Mouse (Mus musculus): ENCODE results near the gene Tyrp1.

The Tyrp1 gene

DNA sequence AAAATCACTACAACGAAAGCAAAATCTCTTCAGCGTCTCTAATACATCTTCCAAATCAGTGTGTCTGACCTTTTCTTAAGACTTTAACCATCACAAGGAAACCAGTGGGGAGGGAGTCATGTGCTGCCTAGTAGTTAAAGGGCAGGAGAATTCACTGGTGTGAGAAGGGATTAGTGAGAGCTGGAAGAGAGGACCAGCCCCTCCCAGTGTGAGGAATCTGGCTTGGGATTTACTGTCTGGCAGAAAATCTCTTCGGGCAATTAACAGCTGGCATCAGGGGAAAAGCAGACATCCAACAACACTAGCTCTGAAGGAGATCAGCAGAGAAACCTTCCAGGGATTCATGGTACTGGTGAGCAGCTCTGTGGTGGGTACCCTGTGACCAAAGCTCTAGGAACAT is at the start of gene Tyrp1:
TSS of gene Tyrp1 (plus strand) at position 74 of the 400 bp plus-strand sequence.
- no peak for DNase-seq (ENCODE audit: low spot score in 2 of 2)

DNA sequence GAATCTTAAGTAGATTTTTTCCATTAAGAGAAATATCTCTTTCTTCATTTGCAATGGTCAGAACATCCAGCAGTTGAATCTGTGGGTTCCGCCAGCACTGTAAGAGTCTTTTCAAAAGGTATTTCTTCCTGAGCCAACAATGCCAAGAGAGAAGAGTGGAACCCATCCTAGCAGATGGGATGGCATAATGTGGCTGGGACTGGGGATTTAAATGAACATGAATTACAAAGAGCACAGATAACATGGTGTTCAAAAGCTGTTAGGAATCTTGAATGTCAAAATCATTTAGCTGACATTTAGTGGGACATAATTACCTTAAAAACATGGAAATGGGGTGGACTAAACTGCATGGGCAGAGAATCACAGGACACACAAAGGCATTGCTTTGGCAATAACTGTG is 45.6 kb upstream of the Tyrp1 start:
- DNase-seq (ENCODE audit: low spot score in 2 of 2): no peak

DNA sequence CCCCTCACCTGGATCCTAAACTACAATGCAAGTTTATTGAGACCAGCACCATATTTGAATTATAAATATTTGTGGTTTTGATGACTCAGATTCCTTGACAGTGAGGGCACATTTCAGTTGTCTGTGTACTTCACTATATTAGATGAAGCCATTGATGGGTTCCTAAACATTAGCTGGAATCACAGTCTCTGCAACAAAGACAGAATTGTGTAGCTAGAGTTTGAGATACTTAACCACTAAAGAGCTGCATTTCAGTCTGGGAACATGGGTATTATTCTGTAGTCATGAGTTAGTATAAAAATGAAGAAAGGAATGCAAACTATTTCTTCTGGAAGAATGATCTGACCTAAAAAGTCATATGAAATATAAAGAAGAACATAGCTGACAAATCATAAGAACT is 14.4 kb upstream of the Tyrp1 start:
- no peak for DNase-seq (ENCODE audit: low spot score in 2 of 2)

- DNase-seq (ENCODE audit: low spot score in 2 of 2): no peak
These were observed 12.0 kb upstream of the Tyrp1 start for GRCm38 (mm10) chr4:80821945-80822344.

DNA sequence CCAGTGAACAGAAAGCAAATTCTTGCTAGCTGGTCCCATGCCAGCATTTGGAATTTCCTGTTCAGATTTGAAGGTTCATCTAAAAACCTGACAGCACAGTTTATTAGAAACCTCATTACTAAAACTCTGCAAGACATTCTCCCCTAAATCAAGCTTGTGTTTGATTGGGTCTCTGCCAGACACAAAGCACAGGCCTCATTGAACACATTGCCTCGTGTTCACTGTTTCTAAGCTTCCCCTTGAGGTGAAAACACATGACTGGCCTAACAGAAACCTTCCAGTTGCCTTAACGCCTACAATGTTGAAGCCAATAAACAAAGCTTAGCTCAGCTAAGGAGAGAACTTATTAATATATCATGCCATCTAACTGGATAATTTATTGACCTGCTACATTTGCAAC is 5.7 kb upstream of the Tyrp1 start:
- DNase-seq (ENCODE audit: low spot score in 2 of 2): no peak

GRCm38 (mm10) chr4:80839317-80839716 is 5.4 kb downstream of the Tyrp1 start:
- DNase-seq (ENCODE audit: low spot score in 2 of 2): no peak

DNA sequence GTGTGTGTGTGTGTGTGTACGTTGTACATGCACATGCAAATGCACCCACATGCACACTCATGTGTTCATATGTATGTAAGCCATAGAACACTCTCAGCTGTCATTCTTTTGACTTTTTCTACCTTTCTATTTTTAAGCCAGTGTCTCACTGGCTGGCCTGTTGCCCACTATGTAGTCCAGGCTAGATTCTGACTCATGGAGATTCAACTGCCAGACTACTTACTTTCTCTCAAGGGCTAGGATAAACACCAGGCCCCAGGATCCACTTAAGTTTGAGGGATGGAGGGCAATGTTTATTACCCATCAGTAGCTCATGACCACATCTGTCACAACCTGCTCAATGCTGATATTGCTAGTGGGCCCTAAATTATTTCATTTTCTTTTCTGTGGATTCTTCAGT is 8.1 kb downstream of the Tyrp1 start:
- no peak for DNase-seq (ENCODE audit: low spot score in 2 of 2)

GRCm38 (mm10) chr4:80843752-80844151 is 9.8 kb downstream of the Tyrp1 start:
- DNase-seq (ENCODE audit: low spot score in 2 of 2): no peak

DNA sequence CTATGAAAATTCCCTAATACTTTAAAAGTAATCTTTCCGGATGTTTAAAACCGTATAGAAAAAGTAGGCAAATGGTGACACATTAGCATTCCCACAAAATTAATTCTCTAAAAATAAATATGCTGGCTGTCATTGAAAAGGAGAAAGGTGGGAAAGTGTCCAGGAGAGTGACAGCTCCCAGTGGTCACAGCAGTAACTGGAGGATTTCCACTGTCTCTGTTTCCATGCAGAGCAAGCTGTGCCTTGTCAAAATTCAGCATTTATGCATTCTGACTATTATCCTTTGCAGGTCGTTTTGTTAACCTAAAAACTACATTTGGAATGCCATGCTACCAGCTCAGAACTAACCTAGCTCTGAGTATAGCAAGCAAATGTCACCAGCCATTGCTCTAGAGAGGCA is 12.1 kb downstream of the Tyrp1 start:
- no peak for DNase-seq (ENCODE audit: low spot score in 2 of 2)

- DNase-seq (ENCODE audit: low spot score in 2 of 2): no peak
These were observed 18.9 kb downstream of the Tyrp1 start for GRCm38 (mm10) chr4:80852590-80853425.

DNA sequence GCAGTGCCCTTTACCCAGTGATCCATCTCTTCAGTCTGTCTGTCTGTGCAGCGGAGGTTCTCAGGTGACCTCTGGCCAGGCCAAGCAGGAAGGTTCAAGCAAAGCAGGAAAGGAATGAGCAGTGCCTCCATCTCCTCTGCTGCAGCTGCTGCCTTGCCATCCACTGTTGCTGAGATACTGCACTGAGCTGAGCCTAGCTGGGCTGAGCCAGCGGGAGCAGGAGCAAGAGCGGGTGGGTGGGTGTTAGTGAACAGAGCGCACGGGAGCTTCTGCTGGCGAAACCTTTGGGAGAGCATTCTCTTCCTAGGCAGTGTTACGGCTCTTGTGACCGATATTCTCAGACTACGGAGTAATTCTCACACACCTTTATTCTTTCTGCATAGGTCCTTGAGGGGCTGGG is 21.6 kb downstream of the Tyrp1 start:
- no peak for DNase-seq (ENCODE audit: low spot score in 2 of 2)

GRCm38 (mm10) chr4:80862962-80863361 is 29.0 kb downstream of the Tyrp1 start:
- no peak for DNase-seq (ENCODE audit: low spot score in 2 of 2)

- DNase-seq (ENCODE audit: low spot score in 2 of 2): no peak
These were observed 30.0 kb downstream of the Tyrp1 start for GRCm38 (mm10) chr4:80863906-80864305.

DNA sequence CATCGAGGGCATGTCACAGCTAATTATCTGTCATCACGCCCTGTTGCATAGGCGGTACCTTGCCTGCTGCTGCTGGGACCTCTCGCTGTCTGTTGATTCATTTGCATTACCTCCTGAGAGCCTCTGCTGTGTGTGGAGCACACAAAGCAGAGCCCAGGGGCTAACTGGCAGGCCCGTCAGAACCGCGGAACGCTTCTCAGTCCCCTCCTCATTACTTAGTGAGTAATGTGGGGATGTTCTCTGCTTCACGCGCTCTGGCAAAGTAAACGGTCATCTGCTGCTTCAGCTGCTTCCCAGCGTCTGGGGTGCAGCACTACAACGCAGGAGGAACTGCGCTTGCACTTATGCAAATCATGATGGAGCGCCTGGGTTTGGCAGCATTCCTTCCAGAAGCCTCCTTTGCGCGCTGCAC is 30.6 kb downstream of the Tyrp1 start:
- DNase-seq (ENCODE audit: low spot score in 2 of 2): peak; percentile 39 to 42

- DNase-seq (ENCODE audit: low spot score in 2 of 2): no peak
These were observed 32.1 kb downstream of the Tyrp1 start for GRCm38 (mm10) chr4:80866065-80866464.

DNA sequence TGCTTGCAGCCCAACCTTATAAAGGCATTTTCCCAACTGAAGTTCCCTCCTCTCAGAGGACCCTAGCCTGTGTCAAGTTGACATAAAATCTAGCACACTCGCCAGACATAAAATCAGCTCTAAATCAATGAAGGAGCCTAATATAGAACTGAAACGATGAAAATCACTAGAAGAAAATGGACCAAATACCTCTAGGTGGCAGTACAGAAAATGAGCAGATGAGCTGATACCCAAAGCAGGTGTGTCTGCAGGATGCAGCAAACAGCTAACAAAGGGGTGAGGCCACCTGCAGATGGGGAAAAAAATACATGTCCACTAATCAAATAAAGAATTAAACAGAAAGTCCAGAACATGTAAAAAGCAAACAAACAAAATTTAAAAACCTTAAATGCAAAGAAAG is 35.7 kb downstream of the Tyrp1 start:
- no peak for DNase-seq (ENCODE audit: low spot score in 2 of 2)

DNA sequence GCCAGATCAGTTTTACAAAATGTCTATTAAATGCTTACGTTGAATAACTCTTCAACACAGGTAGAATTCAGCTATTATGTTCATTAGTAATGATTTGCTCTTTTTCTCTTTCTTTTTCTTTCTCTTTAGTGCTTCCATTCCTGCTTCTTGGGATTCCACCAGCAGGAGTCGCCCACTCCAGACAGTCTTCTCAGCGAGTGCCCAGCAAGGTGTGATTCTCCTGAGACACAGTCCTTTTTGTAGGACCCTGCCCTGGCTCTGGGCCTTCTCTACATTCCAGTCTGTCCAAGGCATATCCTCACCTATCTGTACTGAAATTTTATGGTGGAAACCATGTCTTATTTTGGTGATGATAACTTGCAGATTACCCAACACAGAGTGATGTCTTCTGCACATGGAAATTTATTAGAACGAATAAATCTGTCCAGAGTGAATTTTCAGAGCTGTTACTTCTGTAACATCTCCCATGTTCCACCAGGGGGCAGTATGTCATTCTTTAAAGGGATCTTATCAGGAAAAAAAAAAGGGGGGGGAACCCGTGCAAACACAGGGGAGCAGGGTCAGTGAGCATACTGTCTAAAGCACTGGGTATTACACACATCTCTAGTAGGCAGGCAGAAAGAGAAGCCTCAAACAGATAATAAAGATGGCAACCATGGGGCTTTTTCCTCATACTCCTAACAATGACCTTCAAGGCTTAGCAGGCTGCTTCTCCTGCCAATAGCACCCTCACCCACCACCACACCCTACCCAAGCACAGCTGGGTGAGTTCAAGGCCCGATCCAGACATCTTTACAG is 39.1 kb downstream of the Tyrp1 start:
- no peak for DNase-seq (ENCODE audit: low spot score in 2 of 2)

DNA sequence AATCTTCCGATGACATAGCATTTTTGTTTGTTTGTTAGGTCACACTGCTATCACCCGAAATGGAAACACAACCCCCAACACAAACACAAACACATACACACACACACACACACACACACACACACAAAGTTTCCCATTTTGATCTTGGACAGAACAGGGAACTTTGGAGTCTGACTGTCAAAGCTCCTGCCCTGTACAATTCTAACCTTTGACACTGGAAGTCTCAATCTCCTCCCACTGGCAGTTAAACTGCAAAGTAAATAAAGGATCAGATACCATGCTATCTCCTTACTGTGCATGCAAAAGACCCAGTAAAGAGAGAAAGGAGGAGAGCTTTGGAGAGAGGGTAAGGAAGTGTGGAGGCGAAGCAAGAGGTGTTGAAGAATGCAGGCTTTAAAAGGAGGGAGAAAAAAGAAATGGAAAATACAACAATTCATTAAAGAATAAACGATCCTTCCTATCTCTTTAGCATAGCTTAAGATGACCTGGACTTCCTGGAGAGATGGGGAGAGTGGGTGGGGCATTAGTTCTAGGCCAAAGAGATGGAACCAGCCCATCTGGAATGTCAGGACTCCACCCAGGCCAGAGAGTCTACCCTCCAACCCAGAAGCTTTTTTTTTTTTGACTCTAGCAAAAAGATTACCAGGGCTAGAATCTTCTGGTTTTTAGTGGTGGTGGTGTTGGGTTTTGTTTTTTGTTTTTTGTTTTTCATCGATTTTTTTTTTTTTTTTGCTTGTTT is 40.4 kb downstream of the Tyrp1 start:
- no peak for DNase-seq (ENCODE audit: low spot score in 2 of 2)

DNA sequence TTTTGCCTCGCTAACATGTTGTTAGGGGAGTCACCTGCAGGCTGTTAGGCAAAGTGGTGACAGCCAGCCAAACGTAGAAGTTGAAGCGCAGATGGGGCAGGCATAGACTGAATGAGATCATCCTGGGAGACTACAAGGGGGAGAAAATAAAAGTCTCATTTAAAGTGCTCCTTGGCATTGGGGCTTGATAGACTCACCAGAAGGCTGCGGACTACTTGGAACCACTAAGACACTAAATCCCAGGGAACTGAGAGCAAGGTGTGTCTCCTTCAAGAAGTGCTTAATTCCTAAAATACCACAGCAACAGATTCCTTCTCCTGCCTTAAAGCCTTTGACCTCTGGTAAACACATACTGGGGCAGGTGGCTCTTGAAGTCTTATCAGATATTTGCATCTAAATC is 41.1 kb downstream of the Tyrp1 start:
- DNase-seq (ENCODE audit: low spot score in 2 of 2): no peak

GRCm38 (mm10) chr4:80881996-80882599 is 48.2 kb downstream of the Tyrp1 start:
- DNase-seq (ENCODE audit: low spot score in 2 of 2): no peak

GRCm38 (mm10) chr4:80886631-80887030 is 52.7 kb downstream of the Tyrp1 start:
- no peak for DNase-seq (ENCODE audit: low spot score in 2 of 2)

- no peak for DNase-seq (ENCODE audit: low spot score in 2 of 2)
These were observed 57.1 kb downstream of the Tyrp1 start for GRCm38 (mm10) chr4:80891004-80891403.

Data from frontal cortex, postnatal 25 days (tissue).